Mouse (Mus musculus) layer of hippocampus, adult 9-11 months (tissue): ENCODE data around the gene Atp2b1.

Source experiments
- DNase-seq: peaks from one replicate; pipeline ENCODE4 v3.0.0; 2022

Gene Atp2b1

DNA sequence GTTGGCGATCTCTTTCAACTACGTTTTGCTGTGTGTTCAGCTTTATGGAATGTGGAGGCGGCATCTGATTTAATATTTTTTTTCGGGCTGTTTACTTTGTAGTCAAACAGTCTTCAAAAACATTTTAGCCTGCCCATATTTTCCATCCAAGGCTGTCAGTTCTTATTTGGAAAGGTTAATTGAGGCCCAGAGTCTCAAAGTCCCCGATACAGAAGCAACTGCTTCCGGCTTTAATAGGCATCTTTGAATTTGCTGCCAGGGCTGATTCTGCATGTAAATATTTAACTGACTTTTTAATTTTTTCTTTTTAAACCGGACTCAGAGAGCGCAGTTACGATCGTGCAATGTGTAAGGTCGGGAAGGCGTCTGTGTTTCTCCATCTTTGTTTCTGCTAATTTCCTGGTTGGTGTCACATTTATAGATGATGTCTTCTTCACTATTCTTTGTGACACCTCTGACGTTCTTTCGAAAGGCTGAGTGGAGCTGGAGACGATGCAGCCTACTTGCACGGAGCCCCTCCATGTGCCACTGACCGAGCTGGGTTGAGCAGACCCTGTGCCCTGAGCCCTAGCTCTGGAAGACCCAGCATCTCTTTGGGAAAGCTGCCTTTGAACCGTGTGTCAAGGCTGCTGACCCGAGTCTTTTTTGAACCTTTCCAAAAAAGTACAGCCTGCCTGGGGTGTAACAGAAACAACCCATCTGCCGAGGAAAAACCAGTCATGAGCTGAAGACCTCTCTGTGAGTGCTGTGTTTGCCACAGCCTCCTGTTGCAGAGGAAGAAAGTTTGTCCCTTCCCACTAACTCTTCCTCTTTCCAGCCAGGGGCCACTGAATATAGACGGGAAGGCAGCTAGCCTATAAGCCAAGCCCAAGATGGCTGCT lies 123.2 kb downstream of the Atp2b1 start:
- DNase-seq = no peak

DNA sequence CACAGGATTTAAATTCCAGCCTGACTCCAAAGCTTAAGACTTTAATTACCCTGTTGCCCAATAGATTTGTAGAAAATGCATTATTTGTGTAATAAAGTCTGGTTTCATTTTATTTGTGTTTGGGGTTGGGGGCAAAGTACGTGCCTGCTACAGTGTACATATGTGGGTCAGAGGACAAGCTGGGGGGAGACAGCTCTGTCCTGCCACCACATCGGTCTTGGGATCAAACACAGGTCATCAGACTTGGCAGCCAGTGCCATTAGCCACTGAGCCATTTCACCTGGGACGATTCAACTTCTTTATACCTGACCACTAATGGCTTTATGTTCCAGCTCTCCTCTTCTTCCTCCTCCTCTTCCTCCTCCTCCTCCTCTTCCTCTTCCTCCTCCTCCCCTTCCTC lies 124.7 kb downstream of the Atp2b1 start:
- DNase-seq = no peak

DNA sequence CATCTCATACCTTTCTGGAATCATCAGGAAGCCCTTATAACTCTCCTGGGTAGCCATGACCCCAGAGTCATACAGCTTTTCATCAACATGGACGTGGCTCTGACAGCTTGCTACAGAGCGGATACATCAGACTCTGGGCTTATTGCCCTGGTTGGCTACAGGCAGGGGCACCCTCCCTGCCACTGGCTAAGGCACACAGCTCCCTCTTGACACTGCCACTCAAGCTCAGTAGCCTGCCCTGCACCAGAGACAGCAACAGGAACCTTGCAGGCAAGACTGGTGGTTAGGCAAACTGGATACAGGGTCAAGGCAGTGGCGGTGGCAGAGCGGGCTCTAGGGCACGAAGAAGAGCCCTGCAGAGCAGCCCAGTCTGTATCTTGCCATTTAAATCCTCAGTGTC lies 126.0 kb downstream of the Atp2b1 start:
- no peak for DNase-seq

DNA sequence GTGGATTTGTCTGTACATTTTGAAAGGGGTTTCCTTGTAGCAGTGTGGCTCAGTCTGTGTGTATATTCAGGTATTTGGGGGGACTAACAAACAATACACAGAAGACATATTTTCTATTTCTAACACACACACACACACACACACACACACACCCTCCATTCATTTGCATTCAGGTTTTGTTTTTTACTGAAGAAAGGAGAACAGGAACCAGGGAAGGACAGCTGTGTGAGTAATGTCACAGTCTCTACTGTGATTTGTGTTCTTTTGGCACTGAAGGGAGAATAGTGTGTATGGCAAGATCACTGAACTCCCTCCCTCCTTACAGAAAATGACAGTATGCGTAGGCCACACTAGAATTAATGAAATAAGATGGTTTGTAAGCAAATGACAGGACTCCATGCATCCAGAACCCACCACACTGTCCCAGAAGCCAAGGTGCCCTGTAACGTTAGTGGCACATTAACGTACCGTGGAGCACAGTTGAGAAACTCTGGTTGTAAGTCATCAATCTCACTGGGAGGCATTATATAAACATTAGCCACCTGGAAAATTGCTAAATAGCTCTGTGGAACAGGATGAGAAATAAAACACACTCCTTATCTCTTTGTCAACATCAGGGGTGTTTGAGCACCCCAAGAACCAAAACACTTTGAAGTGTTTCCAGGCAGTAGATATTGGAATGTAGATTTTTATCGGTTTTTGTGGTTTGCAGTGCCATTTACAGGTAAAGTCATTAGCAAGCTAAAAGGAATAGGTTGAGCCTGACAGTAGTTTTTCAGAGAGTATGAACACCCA lies 132.7 kb downstream of the Atp2b1 start:
- no peak for DNase-seq

DNA sequence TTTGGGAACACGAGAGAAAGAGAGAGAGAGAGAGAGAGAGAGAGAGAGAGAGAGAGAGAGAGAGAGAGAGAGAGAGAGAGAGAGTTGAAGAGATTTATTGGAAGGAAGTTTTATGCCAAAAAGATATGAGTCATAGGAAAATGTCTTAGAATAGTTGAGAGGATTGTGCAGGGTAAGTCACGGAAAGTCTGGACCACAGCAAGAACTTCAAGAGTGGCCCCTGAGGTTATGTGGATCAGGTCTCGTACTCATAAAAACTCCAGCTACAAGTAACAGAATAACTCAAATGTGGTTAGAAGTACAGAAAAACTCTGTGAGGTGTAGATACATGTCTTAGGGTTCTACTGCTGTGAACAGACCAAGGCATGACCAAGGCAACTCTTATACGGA lies 133.3 kb downstream of the Atp2b1 start:
- no peak for DNase-seq

DNA sequence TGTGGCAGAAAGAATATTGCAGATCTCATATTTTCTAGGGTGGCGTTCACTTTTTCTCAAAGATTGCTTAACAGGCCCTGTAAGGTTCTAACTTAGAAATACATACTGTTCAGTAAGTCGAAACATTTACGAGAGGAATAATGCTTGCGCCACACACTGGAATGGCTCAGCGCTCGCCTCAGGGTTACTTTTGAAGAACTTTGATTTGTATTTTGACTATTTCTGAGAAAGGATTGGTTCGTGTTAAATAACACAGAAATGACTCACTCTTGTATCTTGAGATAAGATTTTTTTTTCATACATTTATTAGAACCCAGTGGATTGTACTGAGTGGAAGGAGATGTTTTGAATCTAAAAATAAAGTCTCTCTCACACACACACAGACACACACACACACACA lies 135.9 kb downstream of the Atp2b1 start:
- DNase-seq = no peak

DNA sequence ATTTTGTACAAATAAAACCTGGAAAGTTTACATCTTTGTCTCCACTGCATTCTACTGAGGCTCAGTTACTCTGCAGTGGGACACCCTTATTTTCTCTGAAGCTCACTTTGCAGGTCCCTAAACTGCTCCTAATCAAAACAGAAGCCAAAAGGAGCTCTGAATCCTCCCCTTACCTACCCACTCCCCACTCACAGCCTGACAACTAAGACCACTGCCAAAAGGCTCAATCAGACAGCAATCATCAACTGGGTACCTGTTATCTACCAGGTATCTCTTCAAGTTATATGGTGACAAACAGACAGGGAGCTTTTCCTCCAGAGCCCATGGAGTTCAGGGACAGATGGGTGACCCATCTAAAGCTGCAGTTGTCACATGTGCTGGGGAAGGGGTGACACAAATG lies 138.9 kb downstream of the Atp2b1 start:
- no peak for DNase-seq

DNA sequence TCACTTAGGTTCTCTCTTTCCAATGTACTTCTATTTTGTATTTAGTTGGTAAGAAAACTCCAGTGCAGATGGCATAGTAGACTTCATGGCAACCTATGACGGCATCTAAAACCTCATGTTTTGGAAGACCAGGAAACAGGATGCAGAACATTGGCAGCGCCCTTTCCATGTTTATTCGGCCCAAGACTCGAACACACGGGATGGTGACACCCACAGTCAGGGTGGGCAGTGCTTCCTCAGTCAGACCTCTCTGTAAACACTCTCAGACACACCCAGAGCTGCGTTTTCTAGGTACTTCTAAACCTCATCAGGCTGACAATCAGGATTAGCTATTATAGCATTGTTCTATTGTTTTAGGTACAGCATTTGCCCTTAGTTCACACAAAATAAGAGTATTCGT lies 146.4 kb downstream of the Atp2b1 start:
- DNase-seq = no peak

DNA sequence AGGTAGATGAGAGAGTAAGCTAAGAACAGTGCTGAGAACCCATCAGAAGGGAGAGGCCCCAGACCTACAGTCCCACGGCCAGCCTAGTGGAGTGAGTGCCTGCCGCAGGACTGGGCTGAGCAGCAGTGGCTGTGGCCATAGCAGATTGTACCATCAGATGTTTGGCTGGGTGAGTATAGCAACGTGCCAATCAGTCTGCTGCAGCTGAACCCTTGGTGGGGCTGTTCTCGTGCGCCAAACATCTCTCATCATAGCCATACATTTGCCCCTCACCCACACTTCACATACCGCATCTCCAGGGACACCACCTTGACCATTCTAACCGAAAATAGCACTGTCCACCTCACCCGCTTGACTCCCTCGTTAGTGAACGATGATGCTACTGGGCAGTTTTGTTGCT lies 147.2 kb downstream of the Atp2b1 start:
- DNase-seq = no peak

DNA sequence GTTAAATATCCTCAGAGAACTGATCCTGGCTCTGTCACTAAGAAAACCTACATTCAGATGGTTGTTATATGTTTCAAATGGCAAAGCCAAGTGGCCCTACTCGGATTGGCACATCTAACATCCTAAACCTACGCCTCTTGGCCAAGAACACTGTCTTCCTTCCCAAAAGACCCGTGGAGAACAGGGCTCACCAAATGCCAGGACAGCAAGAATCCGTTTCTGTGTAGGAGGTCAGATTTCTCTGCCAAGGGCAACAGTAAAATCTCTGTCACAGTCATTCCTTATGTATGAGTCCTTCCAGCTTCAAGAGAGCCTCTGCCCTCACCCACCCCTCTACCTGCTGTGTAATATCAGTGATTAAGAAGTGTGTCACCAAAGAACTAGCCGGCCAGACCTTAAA lies 148.3 kb downstream of the Atp2b1 start:
- no peak for DNase-seq
